Mouse (Mus musculus): ENCODE measurements around the gene Pts.
A peak's percentile ranks its signal among the peaks of the same experiment; 100 is the strongest.

Pts gene

DNA sequence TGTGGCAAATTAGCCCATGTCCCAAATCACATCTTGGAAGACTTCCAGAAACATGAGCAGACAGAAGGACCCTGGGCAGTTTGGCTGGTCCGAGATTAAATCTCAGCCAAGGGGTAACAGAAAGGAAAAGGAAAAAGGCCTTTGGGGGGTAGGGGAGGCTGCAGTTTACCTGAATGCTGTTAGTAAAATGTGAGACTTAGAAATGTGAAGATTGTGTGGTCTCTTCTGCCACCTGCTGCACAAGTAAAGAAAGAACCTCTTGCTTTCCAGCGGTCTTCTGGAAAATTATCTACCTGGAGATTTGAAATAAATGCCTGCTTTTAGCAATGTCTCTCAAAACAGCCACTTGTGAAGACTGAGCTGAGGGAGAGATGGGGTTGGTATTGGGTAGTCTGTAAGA is 2.4 kb upstream of the Pts start:
- peak; percentile 21 for DNase-seq (ENCODE audit: low spot score)

- DNase-seq (ENCODE audit: low spot score), result no peak
These were observed 664 bp downstream of the Pts start for GRCm38 (mm10) chr9:50527860-50528259.

GRCm38 (mm10) chr9:50525585-50525984 is 2.9 kb downstream of the Pts start:
- DNase-seq (ENCODE audit: low spot score), result no peak

DNA sequence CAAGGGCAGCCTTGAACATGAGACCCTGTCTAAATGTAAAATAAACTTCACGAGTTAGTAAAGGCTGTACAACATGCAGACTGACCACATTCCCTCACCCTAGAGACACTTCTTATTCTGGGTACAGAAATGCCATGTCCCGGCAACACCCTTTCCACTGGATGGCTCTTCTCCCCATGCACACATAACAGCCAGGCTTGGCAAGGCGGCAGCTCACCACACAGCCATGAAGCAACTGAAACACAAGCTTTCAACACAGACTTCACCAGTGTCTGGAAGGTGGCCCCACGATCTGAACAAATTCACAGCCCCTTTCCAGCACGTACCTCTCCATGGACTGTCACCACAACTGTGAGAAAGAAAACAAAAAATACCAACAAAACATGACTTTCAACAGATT is 3.6 kb downstream of the Pts start:
- DNase-seq (ENCODE audit: low spot score), result no peak

DNA sequence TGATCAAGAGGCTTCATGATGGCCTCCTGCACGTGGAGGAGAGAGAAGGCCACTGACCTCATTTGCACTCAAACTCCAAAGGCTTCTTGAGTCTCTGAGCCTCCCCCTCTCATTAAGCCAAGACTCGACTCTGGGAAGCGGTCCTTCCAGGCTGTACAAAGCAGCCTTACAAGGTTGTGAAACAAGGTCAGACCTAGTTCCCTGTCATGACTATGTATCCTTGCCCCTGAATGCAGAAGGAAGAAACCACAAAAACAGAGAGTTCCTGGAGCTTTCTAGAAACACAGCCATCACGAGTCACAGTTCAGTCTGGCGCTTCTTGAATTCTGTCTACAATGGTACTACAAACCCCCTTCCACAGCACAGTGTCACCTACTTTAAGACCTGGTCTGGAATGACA is 6.0 kb downstream of the Pts start:
- no peak for DNase-seq (ENCODE audit: low spot score)

- no peak for DNase-seq (ENCODE audit: low spot score)
These were observed 7.0 kb downstream of the Pts start for GRCm38 (mm10) chr9:50521562-50521961.

- DNase-seq (ENCODE audit: low spot score), result no peak
These were observed 7.8 kb downstream of the Pts start for GRCm38 (mm10) chr9:50520748-50521147.

- peak; percentile 69 for DNase-seq (ENCODE audit: low spot score)
These were observed 9.7 kb downstream of the Pts start for GRCm38 (mm10) chr9:50518781-50519180.

GRCm38 (mm10) chr9:50515462-50515861 is 13.1 kb downstream of the Pts start:
- DNase-seq (ENCODE audit: low spot score), result no peak

DNA sequence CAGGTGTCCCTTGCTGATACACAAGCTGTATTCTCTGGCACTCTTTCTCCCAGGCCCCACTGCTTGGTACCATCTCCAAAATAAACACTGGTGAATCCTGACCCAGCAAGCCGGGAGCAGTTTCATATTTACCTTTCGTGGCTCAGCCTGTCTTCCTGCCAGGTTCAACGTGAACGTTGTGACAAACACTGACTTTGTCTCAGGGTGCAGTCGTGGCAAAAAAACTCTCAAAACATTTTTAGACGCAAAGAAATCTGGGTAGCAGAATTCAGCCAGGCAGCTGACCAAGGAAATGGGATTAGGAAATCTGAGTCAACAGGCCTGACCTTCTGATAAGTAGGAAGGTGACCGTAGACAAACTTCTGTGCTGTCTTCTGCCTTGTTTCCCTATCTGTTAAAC is 21.0 kb downstream of the Pts start:
- no peak for DNase-seq (ENCODE audit: low spot score)

DNA sequence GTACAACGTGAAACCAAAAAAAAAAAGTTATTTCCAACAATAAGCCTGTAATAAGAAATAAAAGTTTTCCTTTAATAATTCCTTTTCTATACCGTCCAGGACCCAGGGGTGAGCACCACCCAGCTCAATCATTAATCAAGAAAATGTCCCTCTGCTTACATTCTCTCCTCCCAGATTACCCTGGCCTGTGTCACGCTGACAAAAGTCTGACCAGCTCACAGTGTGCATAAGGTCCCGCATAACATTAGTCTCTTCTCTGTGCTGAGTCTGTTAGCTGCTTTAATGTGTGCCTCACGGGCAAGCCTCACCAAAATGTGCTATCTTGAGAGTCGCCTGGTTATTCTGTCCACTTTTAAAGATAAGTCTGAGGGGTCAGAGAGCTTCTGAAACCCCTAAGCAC is 23.1 kb downstream of the Pts start:
- no peak for DNase-seq (ENCODE audit: low spot score)

- no peak for DNase-seq (ENCODE audit: low spot score)
These were observed 25.6 kb downstream of the Pts start for GRCm38 (mm10) chr9:50502949-50503348.

DNA sequence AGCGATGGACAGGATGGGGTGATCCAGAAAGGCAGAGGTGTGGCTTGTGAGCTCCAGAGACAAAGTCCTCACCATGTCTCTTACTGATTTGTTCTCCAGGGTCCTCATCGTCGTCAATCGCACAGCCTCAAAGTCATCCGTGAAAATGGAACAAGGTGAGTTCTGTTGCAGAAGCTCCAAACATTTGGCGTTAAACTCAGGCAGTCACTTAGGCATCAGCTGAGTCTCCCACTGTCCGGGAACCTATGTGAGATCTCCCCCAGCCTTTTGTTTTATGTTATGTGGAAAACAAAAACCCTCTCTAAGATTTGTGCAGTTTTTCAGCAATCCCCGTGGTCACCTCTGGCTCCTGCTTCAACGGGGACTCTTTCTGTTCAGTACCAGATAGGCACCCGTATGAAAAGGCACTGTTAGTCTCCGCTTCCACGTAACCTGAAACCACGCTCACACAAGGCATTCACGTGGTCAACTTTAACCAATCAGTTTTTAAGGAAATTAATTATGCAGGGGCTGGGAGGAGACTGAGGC is 27.5 kb downstream of the Pts start:
- DNase-seq (ENCODE audit: low spot score), result peak; percentile 89

DNA sequence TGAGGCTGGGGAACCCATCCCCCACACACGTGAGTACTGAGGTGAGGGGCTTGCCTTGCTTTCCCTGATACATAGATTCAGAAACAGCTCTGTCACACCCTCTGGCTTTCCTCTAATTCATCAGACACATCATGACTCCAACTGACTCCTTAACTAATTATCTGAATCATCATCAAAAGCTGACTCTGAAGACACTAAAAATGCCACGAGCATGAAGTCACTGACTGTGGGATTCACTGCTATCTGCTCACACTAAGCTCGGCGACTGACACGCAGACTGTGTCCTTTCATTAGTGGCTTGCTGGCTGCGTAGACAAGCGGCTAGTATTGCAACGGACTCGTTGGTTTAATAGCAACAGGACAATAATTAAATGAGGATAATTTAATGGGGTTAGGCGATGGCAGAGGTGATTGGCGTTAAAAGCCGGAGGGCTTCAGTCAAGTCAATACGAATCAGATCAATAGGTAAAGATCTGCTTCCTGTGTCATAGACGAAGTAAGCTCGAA is 28.0 kb downstream of the Pts start:
- DNase-seq (ENCODE audit: low spot score), result no peak

DNA sequence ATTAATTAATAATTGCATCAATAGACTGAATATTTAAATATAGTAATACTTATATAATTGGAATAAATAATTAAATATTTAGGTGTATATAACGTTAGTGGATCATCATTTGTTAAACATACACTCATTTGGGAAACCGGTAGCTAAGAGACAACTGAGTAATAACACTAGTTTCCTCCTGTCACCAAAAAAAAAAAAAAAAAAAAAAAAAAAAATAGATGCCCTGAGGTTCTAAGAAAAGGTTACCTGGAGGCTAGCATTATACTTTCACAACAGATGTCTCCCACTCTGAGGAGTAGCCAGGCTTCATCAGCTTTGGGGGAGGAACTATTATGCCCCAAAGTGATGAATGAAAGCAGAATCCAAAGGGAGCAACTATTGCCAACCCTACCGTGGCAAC is 28.7 kb downstream of the Pts start:
- no peak for DNase-seq (ENCODE audit: low spot score)

- no peak for DNase-seq (ENCODE audit: low spot score)
These were observed 29.7 kb downstream of the Pts start for GRCm38 (mm10) chr9:50498815-50499214.

DNA sequence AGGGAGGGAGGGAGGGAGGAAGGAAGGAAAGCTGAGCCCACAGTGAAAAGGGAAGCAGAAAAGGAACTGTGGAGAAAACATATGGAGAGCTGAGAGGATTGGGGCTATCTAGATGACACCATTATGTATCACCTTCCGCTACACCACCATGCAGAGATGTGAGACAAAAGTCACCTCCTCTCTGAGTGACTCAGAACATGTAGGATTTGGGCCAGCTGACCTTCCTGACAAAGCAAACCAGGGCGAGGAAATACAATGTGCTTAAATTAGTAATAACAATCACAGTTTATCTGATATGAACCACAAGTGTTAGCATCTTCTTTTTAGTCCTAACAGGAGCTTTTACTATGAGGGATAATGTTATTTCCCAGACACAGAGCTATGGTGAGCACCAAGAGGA is 31.0 kb downstream of the Pts start:
- no peak for DNase-seq (ENCODE audit: low spot score)

DNA sequence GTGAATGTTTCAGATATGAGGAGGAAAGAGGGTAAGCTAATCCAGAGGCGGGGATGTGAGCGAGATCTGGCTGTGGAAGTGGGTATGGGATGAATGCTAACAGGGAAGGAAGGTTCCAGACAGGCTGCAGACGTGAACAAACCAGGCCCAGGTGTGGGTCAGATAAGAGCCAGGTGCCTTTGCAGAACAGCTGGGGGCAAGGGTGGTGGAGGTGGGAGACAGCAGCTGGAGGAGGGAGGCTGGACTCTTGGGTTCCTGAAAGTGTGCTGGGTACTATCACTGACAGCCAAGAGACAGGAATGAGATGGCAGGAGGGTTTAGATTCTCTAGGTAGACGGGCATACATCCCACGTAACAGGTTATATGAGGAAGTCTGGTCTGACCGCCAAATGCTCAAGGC is 31.4 kb downstream of the Pts start:
- no peak for DNase-seq (ENCODE audit: low spot score)

GRCm38 (mm10) chr9:50496546-50496945 is 32.0 kb downstream of the Pts start:
- no peak for DNase-seq (ENCODE audit: low spot score)

- no peak for DNase-seq (ENCODE audit: low spot score)
These were observed 32.4 kb downstream of the Pts start for GRCm38 (mm10) chr9:50496151-50496505.

GRCm38 (mm10) chr9:50495405-50496150 is 32.9 kb downstream of the Pts start:
- DNase-seq (ENCODE audit: low spot score), result peak; percentile 32

GRCm38 (mm10) chr9:50494311-50494710 is 34.2 kb downstream of the Pts start, which contains the start of gene Plet1:
TSS of gene Plet1 (plus strand) at chr9:50494525.
- no peak for DNase-seq (ENCODE audit: low spot score)

GRCm38 (mm10) chr9:50493777-50494176 is 34.7 kb downstream of the Pts start:
- DNase-seq (ENCODE audit: low spot score), result no peak

GRCm38 (mm10) chr9:50491531-50492045 is 36.9 kb downstream of the Pts start:
- DNase-seq (ENCODE audit: low spot score), result no peak
